8 mouse cellular contexts compared by ENCODE assay signal in the genomic region with DNA sequence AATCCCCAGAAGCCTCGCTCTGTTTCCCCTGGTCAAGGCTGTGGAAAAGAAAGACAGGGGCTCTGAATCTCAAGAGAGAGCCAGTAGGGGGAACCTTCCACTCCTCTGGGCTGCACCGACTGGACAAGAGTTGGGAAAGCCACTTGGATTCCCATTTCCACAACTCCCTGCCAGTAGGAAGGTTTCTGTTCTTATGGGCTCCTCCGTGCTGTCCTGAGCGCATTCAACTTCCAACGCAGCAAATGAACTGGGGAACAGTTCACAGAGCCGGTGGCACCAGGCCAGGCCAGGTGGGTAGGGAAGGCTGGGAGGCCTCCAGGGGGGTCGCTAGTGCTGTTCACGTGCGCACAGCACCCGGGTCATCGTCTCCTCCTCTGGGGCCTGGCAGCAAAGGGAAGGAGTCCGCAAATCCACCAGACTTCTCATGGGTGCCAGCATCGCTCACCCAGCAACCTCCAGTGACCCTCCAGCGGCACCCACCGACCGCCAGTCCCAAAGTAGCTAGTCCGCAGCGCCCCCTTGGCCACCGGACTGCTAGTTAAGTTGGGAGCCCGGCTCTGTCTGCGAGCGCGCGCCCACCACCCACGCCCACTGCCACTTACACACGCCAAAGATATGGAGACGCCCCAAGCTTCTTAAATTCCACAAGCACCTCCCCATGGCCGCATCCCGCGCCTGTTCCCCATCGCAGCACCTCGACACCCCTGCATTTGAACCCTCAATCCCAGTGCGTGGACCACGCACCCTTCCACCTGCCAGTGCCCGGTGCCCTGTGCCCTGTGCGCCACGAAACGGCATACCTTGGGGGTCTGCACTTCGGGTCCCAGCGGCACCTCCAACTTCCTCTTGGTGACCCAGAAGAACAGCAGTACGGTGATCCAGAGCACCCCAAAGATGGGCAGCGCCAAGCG. TPM values are rescaled to one million over a fixed set of nuclear protein-coding genes. Genes with fewer than 3 reads are reported as not detected.
DNase-seq lines count a peak whose midpoint lies in the region; ATAC-seq and TF ChIP-seq lines count a peak whose summit lies in the region.

No protein-coding gene starts in this region.

- peaks cover 43% of the 10 kb centered on the region for H3K27me3 ChIP-seq in embryonic facial prominence, embryonic 15.5 days
- H3K27me3 ChIP-seq in intestine, embryonic 15.5 days (replicated peaks): peaks cover 35% of the 10 kb centered on the region

- H3K4me3 ChIP-seq in ES-E14 (ENCODE audit: insufficient read depth in 1 of 2, low read depth in 1 of 2, low read length in 2 of 2, poor library complexity in 1 of 2, severe bottlenecking in 1 of 2): peak overlapping the region; percentile 68 to 70
- peak overlapping the region; percentile 53 for H3K4me3 ChIP-seq in embryonic facial prominence, embryonic 15.5 days (replicated peaks)
- peak overlapping the region; percentile 52 for H3K4me3 ChIP-seq in intestine, embryonic 15.5 days (replicated peaks)
- H3K4me3 ChIP-seq in olfactory bulb, adult 2 months (ENCODE audit: insufficient read depth, low read depth, low read length): peak overlapping the region; percentile 64

- H3K4me1 ChIP-seq in ES-E14 (ENCODE audit: control insufficient read depth in 2 of 2, insufficient read depth in 2 of 2, low read length in 2 of 2, poor library complexity in 1 of 2): no peaks in the 10 kb centered on the region
- peaks cover 21% of the 10 kb centered on the region for H3K4me1 ChIP-seq in embryonic facial prominence, embryonic 15.5 days
- peaks cover 10% of the 10 kb centered on the region for H3K4me1 ChIP-seq in intestine, embryonic 15.5 days (replicated peaks)
- H3K4me1 ChIP-seq in olfactory bulb, adult 2 months (ENCODE audit: control insufficient read depth, insufficient read depth, low read length): peaks cover 22% of the 10 kb centered on the region

- H3K9ac ChIP-seq in ES-E14 (ENCODE audit: insufficient read depth, low read depth, low read length, poor library complexity, severe bottlenecking): peak overlapping the region; percentile 3; the same call in 1 of the 2 replicates
- peak overlapping the region; percentile 6; the same call in 1 of the 2 replicates for H3K9ac ChIP-seq in embryonic facial prominence, embryonic 15.5 days
- H3K9ac ChIP-seq in intestine, embryonic 15.5 days: 0 out of 2 replicates have a peak overlapping the region, but pooled peaks have one; percentile 36

- peak; percentile 13 for DNase-seq in cerebellum, adult 9-10 months
- no peak for DNase-seq in cerebellum, adult 8-10 months
- peak; percentile 13 for DNase-seq in ES-E14 (ENCODE audit: low read depth, low spot score)
- DNase-seq in left cerebral cortex, postnatal 4 days: peak; percentile 60
- DNase-seq in spleen, postnatal 36 days (ENCODE audit: low spot score in 2 of 2): no peak

- H3K4me2 ChIP-seq in embryonic facial prominence, embryonic 15.5 days (replicated peaks): peak overlapping the region; percentile 85
- H3K4me2 ChIP-seq in intestine, embryonic 15.5 days (replicated peaks): peak overlapping the region; percentile 95

- in situ Hi-C loops in ES-E14 (cut with MboI; ENCODE audit: low sequenced_read_pairs in 2 of 2, unreplicated experiment in 2 of 2): no loop called here

- intact Hi-C loops in left cerebral cortex, postnatal 4 days (cut with DNase I): no loop called here

- H3K27ac ChIP-seq in ES-E14 (ENCODE audit: insufficient read depth, low read depth, low read length, poor library complexity, severe bottlenecking): no peak overlapping the region
- no peak overlapping the region for H3K27ac ChIP-seq in embryonic facial prominence, embryonic 15.5 days (replicated peaks)
- H3K27ac ChIP-seq in intestine, embryonic 15.5 days: no peak overlapping the region
- H3K27ac ChIP-seq in olfactory bulb, adult 2 months (ENCODE audit: insufficient read depth, low read depth, low read length): no peak overlapping the region

- no peak for TF ChIP-seq CTCF in olfactory bulb, adult 2 months (IDR thresholded peaks at IDR 0.05; ENCODE audit: insufficient read depth, low read depth, low read length)

- WGBS in embryonic facial prominence, embryonic 15.5 days: 1% methylated on average over 43 of the region's 43 CpGs
- 3% methylated on average over 43 of the region's 43 CpGs for WGBS in intestine, embryonic 15.5 days
- WGBS in olfactory bulb, adult 2 months: 4% methylated on average over 43 of the region's 43 CpGs

- ATAC-seq in embryonic facial prominence, embryonic 15.5 days (ENCODE audit: insufficient number of reproducible peaks, low FRiP score, low TSS enrichment, low read depth): no peak
- ATAC-seq in intestine, embryonic 15.5 days: peak; percentile 34

- no peaks in the 10 kb centered on the region for H3K9me3 ChIP-seq in ES-E14 (ENCODE audit: control insufficient read depth, insufficient read depth, low read depth, low read length)
- no peaks in the 10 kb centered on the region for H3K9me3 ChIP-seq in embryonic facial prominence, embryonic 15.5 days (replicated peaks)
- H3K9me3 ChIP-seq in intestine, embryonic 15.5 days: no peaks in the 10 kb centered on the region

- TF ChIP-seq POLR2A in olfactory bulb, adult 2 months (IDR thresholded peaks at IDR 0.05; ENCODE audit: insufficient read depth, low read depth, low read length): no peak

- H3K36me3 ChIP-seq in ES-E14 (ENCODE audit: control insufficient read depth, insufficient read depth, low read length, poor library complexity, severe bottlenecking): no peaks in the 10 kb centered on the region
- no peaks in the 10 kb centered on the region for H3K36me3 ChIP-seq in embryonic facial prominence, embryonic 15.5 days
- H3K36me3 ChIP-seq in intestine, embryonic 15.5 days: no peaks in the 10 kb centered on the region

TF ChIP-seq in ES-E14, 5 proteins besides CTCF, POLR2A, EP300 and RAD21:
- TF ChIP-seq CHD2 (IDR thresholded peaks at IDR 0.05; ENCODE audit: low read depth, low read length) (no peak), MAFK (IDR thresholded peaks at IDR 0.05; ENCODE audit: insufficient read depth, low read depth, low read length) (no peak), HCFC1 (IDR thresholded peaks at IDR 0.05; ENCODE audit: borderline replicate concordance, insufficient read depth, low read length) (no peak), ZNF384 (IDR thresholded peaks at IDR 0.05; ENCODE audit: low read depth, low read length) (no peak), ZC3H11A (IDR thresholded peaks at IDR 0.05; ENCODE audit: borderline replicate concordance, low read depth, low read length) (no peak)

RNA-seq across cellular contexts. Expression of a gene that starts 0.9 kb away (rescaled TPM):
- total RNA-seq in ES-E14 (2012; rRNA removed): 2.0 and 4.6 TPM in 2 replicates
- polyA plus RNA-seq in embryonic facial prominence, embryonic 15.5 days (2015; fragmentation: Nextera tagmentation; extraction: Ambion mirVana): 7.0 and 9.0 TPM in 2 replicates
- polyA plus RNA-seq in intestine, embryonic 15.5 days (2015; fragmentation: Nextera tagmentation; extraction: Ambion mirVana): 0.67 and 0.90 TPM in 2 replicates
- total RNA-seq in left cerebral cortex, postnatal 4 days (2021): 10 to 100 TPM; 19.1 to 21.0 TPM
- not detected in 2 replicates for polyA plus RNA-seq in olfactory bulb, adult 2 months (2012; ENCODE audit: insufficient read depth, insufficient read length, low replicate concordance, missing spikeins)

Comparison
In these comparisons a context has a peak if more than half of its experiments do, and no peak if none do; other contexts are left out.
1. DNase-seq: peak in cerebellum, adult 9-10 months (single experiment), ES-E14 (single experiment) and left cerebral cortex, postnatal 4 days (single experiment); none in cerebellum, adult 8-10 months (single experiment) and spleen, postnatal 36 days (0 of 2).
2. Peak in every context shown above with its lines, with median percentiles within 50 percentile points of each other: H3K4me3 ChIP-seq and H3K9ac ChIP-seq.